Mouse (Mus musculus): ENCODE data around the gene Cdkl4. TPM values are rescaled to one million over a fixed set of nuclear protein-coding genes. Genes with fewer than 3 reads are reported as not detected.

The Cdkl4 gene
- polyA plus RNA-seq, 1 experiment from 2014 or later: 1.6 TPM

DNA sequence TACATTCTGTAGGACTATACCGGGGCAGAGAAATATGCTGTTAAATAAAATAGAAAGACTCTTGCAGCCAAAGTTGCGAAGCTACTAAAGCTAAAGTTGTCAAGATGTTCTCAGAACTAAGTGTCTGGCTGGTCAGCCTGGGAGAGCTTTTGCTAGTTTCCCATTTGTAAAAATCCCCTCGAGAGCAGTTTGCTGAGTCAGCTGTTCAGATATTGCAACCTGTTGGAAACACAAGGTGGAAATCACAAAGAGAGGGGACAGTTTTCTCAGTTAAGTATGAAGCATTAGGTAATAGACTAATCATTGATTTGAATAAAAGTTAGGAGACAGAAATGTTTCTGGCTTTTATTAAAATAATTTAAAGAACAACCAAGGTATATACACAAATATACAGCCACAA lies 54.4 kb downstream of the Cdkl4 start:
- no peak for TF ChIP-seq CTCF (IDR thresholded peaks at IDR 0.05; ENCODE audit: low read depth)
- Histone ChIP-seq H3K9me3 (replicated peaks; ENCODE audit: low read length) (no peaks in the 10 kb centered on the region), H3K4me3 (replicated peaks; ENCODE audit: low read depth, low read length) (no peak overlapping the region), H3K27me3 (ENCODE audit: insufficient read depth, low read length) (no peaks in the 10 kb centered on the region), H3K4me1 (replicated peaks; ENCODE audit: insufficient read depth, low read length) (no peaks in the 10 kb centered on the region), H3K36me3 (ENCODE audit: insufficient read depth, low read length) (no peaks in the 10 kb centered on the region), H3K27ac (no peak overlapping the region), H3K4me2 (ENCODE audit: low read length) (no peak overlapping the region), H3K9ac (ENCODE audit: low read depth, low read length) (no peak overlapping the region)
- ATAC-seq (replicated peaks; ENCODE audit: low FRiP score, low read depth): no peak
- WGBS: 82% methylated on average over 3 of the region's 3 CpGs
- DNase-seq (ENCODE audit: low spot score): no peak

DNA sequence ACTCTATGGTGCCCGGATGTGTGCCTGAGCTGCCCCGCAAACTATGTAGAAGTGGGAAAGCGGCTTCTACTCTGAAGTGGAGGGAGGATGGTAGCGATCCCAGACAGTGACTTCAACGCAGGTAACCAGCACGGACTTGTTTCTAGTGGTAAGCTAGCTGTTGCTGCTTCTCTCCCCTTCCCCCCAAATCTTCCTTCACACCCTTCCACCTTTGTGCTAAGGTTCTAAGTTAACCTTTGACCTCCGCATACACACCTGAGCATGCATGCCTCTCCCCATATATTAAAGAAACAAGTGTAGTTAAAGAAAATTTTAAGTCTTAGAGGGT lies 55.4 kb downstream of the Cdkl4 start:
- TF ChIP-seq CTCF (IDR thresholded peaks at IDR 0.05; ENCODE audit: low read depth): no peak

GRCm38 (mm10) chr17:80521521-80522228 lies 55.9 kb downstream of the Cdkl4 start:
- ATAC-seq (replicated peaks; ENCODE audit: low FRiP score, low read depth): no peak
- H3K9me3 ChIP-seq (replicated peaks; ENCODE audit: low read length): no peaks in the 10 kb centered on the region
- TF ChIP-seq CTCF (IDR thresholded peaks at IDR 0.05; ENCODE audit: low read depth): no peak
- H3K4me1 ChIP-seq (replicated peaks; ENCODE audit: insufficient read depth, low read length): no peaks in the 10 kb centered on the region
- 73% methylated on average over 4 of the region's 4 CpGs for WGBS
- H3K27ac ChIP-seq: no peak overlapping the region
- no peaks in the 10 kb centered on the region for H3K27me3 ChIP-seq (ENCODE audit: insufficient read depth, low read length)
- no peak for DNase-seq (ENCODE audit: low spot score)
- no peak overlapping the region for H3K4me3 ChIP-seq (replicated peaks; ENCODE audit: low read depth, low read length)
- H3K4me2 ChIP-seq (ENCODE audit: low read length): no peak overlapping the region
- no peak overlapping the region for H3K9ac ChIP-seq (ENCODE audit: low read depth, low read length)
- H3K36me3 ChIP-seq (ENCODE audit: insufficient read depth, low read length): no peaks in the 10 kb centered on the region

More for the DNA sequence above, 55.4 kb downstream of the Cdkl4 start:
- Histone ChIP-seq H3K27me3 (ENCODE audit: insufficient read depth, low read length) (no peaks in the 10 kb centered on the region), H3K36me3 (ENCODE audit: insufficient read depth, low read length) (no peaks in the 10 kb centered on the region), H3K9me3 (replicated peaks; ENCODE audit: low read length) (no peaks in the 10 kb centered on the region), H3K4me1 (replicated peaks; ENCODE audit: insufficient read depth, low read length) (no peaks in the 10 kb centered on the region), H3K4me3 (replicated peaks; ENCODE audit: low read depth, low read length) (no peak overlapping the region), H3K27ac (no peak overlapping the region), H3K4me2 (ENCODE audit: low read length) (no peak overlapping the region), H3K9ac (ENCODE audit: low read depth, low read length) (no peak overlapping the region)
- ATAC-seq (replicated peaks; ENCODE audit: low FRiP score, low read depth): no peak
- 78% methylated on average over 7 of the region's 7 CpGs for WGBS
- DNase-seq (ENCODE audit: low spot score): no peak

GRCm38 (mm10) chr17:80520537-80520936 lies 57.1 kb downstream of the Cdkl4 start:
- DNase-seq (ENCODE audit: low spot score): no peak
- Histone ChIP-seq H3K4me1 (replicated peaks; ENCODE audit: insufficient read depth, low read length) (no peaks in the 10 kb centered on the region), H3K36me3 (ENCODE audit: insufficient read depth, low read length) (no peaks in the 10 kb centered on the region), H3K4me3 (replicated peaks; ENCODE audit: low read depth, low read length) (no peak overlapping the region), H3K27me3 (ENCODE audit: insufficient read depth, low read length) (no peaks in the 10 kb centered on the region), H3K4me2 (ENCODE audit: low read length) (no peak overlapping the region), H3K9ac (ENCODE audit: low read depth, low read length) (no peak overlapping the region), H3K9me3 (replicated peaks; ENCODE audit: low read length) (no peaks in the 10 kb centered on the region), H3K27ac (no peak overlapping the region)
- WGBS: 69% methylated on average over 8 of the region's 8 CpGs
- no peak for ATAC-seq (replicated peaks; ENCODE audit: low FRiP score, low read depth)
- TF ChIP-seq CTCF (IDR thresholded peaks at IDR 0.05; ENCODE audit: low read depth): no peak

- TF ChIP-seq CTCF (IDR thresholded peaks at IDR 0.05; ENCODE audit: low read depth): no peak
- DNase-seq (ENCODE audit: low spot score): no peak
- no peak overlapping the region for H3K4me3 ChIP-seq (replicated peaks; ENCODE audit: low read depth, low read length)
- 90% methylated on average over 12 of the region's 12 CpGs for WGBS
- H3K4me1 ChIP-seq (replicated peaks; ENCODE audit: insufficient read depth, low read length): no peaks in the 10 kb centered on the region
- no peak for ATAC-seq (replicated peaks; ENCODE audit: low FRiP score, low read depth)
- no peak overlapping the region for H3K27ac ChIP-seq
- no peaks in the 10 kb centered on the region for H3K9me3 ChIP-seq (replicated peaks; ENCODE audit: low read length)
- H3K4me2 ChIP-seq (ENCODE audit: low read length): no peak overlapping the region
- no peak overlapping the region for H3K9ac ChIP-seq (ENCODE audit: low read depth, low read length)
- H3K36me3 ChIP-seq (ENCODE audit: insufficient read depth, low read length): no peaks in the 10 kb centered on the region
- H3K27me3 ChIP-seq (ENCODE audit: insufficient read depth, low read length): no peaks in the 10 kb centered on the region
Observed at GRCm38 (mm10) chr17:80518811-80519210, 58.8 kb downstream of the Cdkl4 start.

GRCm38 (mm10) chr17:80517244-80517643 lies 60.4 kb downstream of the Cdkl4 start:
- Histone ChIP-seq H3K9ac (ENCODE audit: low read depth, low read length) (no peak overlapping the region), H3K4me2 (ENCODE audit: low read length) (no peak overlapping the region), H3K4me3 (replicated peaks; ENCODE audit: low read depth, low read length) (no peak overlapping the region), H3K9me3 (replicated peaks; ENCODE audit: low read length) (no peaks in the 10 kb centered on the region), H3K36me3 (ENCODE audit: insufficient read depth, low read length) (no peaks in the 10 kb centered on the region), H3K4me1 (replicated peaks; ENCODE audit: insufficient read depth, low read length) (no peaks in the 10 kb centered on the region), H3K27me3 (ENCODE audit: insufficient read depth, low read length) (no peaks in the 10 kb centered on the region), H3K27ac (no peak overlapping the region)
- ATAC-seq (replicated peaks; ENCODE audit: low FRiP score, low read depth) (no peak; the same call in 1 of the 2 replicates), DNase-seq (ENCODE audit: low spot score) (no peak)
- no peak for TF ChIP-seq CTCF (IDR thresholded peaks at IDR 0.05; ENCODE audit: low read depth)
- WGBS: 72% methylated on average over 9 of the region's 9 CpGs

DNA sequence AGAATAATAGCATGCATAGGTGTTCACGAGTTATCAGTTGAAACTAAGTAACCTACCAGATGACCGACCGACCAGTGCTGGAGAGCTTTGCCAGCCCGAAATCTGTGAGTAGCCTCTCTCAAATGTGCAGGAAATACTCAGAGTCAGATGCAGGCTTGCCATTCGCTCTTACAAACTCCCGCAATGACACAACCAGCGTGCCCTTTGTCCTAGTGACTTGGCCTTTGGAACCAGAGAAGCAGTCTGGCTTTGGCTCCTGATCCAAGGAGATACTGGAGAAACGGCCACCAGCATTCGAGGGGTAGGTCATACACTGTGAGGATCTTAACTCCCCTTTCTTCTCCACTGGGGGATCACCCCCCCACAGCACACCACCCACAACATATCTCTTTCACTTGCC lies 61.7 kb downstream of the Cdkl4 start:
- H3K4me3 ChIP-seq (replicated peaks; ENCODE audit: low read depth, low read length): no peak overlapping the region
- H3K36me3 ChIP-seq (ENCODE audit: insufficient read depth, low read length): no peaks in the 10 kb centered on the region
- no peaks in the 10 kb centered on the region for H3K27me3 ChIP-seq (ENCODE audit: insufficient read depth, low read length)
- H3K9ac ChIP-seq (ENCODE audit: low read depth, low read length): no peak overlapping the region
- no peak overlapping the region for H3K4me2 ChIP-seq (ENCODE audit: low read length)
- no peak overlapping the region for H3K27ac ChIP-seq
- WGBS: 84% methylated on average over 9 of the region's 9 CpGs
- no peaks in the 10 kb centered on the region for H3K9me3 ChIP-seq (replicated peaks; ENCODE audit: low read length)
- ATAC-seq (replicated peaks; ENCODE audit: low FRiP score, low read depth): no peak
- DNase-seq (ENCODE audit: low spot score): no peak
- H3K4me1 ChIP-seq (replicated peaks; ENCODE audit: insufficient read depth, low read length): no peaks in the 10 kb centered on the region
- no peak for TF ChIP-seq CTCF (IDR thresholded peaks at IDR 0.05; ENCODE audit: low read depth)

All from kidney, postnatal 0 days (tissue).